Mouse (Mus musculus): ENCODE results near the gene Narfl. TPM values are rescaled to one million over a fixed set of nuclear protein-coding genes. Genes with fewer than 3 reads are reported as not detected.

Gene Narfl
- total and polyA plus RNA-seq, 3 experiments = 18.9 to 31.2 (median 31.0) TPM

DNA sequence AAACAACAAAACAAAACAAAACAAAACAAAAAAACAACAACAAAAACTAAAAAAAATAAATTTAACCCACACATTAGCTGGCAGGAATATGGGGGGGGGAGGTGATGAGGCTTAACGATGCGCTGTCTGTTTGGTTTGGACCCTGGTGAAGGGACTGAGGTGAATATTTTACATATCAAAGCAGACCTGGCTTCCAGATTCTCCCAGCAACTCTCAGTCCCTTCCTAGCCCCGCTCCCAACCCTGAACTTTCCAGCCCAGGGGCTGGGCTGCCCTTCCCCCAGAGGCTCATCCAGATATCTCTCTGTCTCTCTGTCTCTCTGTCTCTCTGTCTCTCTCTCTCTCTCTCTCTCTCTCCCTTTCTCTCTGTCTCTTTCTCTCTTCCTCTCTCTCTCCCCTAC is 11.0 kb upstream of the Narfl start:
- DNase-seq = no peak

GRCm38 (mm10) chr17:25765886-25766285 is 7.7 kb upstream of the Narfl start:
- no peak for DNase-seq

- DNase-seq = no peak
These were observed 4.2 kb upstream of the Narfl start for GRCm38 (mm10) chr17:25769331-25769730.

DNA sequence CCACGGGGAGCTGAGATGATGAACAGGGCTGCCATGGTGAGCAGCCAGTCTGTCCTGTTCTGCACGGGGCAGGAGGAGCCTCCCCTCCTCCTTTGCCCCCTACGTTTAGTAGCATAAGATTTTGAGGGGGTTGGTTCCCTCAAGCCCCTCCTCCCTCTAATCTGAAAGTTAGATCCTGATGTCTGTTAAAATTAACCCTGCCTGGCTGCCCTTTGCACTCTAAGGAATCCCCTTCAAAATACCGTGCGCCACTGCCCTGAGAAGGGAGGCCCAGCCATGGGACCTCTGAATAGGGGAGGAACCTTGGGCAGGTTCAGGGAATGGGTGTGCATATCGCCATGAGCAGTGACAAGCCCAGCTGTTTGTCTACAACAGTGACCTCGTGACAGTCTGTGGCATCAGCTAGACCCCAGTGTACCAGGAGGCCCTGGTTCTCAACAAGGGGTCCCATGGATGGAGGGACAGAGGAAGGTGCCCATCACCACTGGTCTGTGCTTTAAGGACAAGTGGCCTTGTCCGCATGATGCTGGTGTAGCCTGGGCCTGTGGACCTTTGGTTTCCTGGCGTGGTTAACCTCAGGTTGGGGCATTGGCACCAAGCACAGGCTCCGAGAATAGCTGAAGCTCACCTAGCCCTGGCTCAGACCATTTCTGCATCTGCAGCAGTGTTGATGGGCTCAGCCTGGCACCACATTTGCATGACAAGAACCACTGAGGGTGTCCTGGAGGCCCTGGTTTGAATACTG is 1.9 kb downstream of the Narfl start:
- DNase-seq = no peak

GRCm38 (mm10) chr17:25777948-25778347 is 4.4 kb downstream of the Narfl start:
- DNase-seq = no peak

DNA sequence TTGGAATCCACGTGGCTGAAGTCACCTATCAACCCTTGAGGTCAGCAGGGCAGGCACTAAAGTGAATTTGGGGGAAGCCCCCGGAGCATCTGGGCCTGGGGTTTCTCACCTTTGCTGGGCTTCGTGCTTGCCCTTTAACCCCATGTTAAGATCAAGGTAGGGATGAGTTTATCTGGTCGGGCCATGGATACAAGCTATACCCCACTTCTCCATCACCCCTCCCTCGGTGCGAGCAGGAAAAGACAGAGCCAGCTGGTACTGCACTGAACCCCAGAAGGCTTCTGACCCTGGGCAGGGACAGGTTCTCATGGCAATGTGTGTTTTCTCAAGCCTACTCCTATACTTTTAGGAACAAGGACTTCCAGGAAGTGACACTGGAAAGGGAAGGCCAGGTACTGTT is 7.8 kb downstream of the Narfl start:
- no peak for DNase-seq

GRCm38 (mm10) chr17:25783086-25783485 is 9.5 kb downstream of the Narfl start:
- peak; percentile 80 for DNase-seq

DNA sequence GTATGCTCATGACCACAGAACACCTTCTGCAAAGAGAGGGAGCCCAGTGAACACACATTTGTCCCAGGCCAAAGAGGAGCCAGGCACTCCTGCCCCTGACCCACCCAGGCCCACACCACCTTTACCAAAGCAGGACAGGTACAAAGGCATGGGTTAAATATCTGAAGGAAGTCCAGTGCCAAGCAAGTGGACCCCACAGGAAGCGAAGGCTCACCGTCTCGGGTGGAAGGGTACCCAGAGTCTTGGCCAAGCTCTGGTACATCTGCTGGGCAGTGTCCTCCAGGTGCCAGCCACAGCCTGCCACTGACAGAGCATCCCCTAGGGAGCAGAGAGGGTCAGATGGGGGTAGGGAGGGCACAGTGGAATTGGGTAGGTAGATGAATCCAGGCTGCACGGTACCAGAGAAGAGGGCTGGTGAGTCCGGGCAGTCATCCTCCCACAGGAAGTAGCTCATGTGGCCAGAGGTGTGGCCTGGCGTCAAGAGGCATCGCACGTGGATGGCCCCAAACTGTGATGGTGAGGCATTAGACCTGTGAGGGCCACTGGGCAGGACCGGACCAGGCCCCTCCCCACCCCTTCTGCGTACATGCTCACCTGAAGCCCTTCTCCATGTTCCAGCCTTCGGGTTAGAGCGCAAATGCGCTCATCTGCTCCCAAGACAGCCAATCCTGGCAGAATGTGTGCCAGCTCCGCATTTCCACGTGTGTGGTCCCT is 10.4 kb downstream of the Narfl start:
- DNase-seq = no peak

DNA sequence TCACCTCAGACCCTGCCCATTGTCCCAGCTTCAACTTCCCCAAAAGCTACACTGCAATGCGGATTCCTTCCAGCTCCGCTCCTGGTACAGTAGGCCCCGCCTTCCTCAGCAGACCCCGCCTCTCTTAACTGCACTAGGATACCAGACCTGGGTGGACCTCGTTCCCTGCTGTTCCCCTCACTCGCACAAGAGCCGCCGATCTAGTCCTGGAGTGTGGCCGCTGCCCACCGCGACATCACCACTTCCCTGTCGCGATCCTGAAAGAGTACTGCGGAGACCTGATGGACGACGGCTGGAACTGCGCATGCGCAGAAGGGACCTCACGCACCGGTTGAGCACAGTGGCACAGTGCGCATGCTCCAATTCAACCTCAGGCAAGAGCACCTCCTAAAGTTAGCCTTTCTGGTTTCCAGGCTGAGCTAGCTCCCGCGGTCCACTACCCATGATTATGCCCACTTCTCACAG is 11.7 kb downstream of the Narfl start, which contains the start of gene Haghl:
Gene Haghl (minus strand): TSS at position 393 of the 465 bp plus-strand sequence.
- peak; percentile 94 for DNase-seq

DNA sequence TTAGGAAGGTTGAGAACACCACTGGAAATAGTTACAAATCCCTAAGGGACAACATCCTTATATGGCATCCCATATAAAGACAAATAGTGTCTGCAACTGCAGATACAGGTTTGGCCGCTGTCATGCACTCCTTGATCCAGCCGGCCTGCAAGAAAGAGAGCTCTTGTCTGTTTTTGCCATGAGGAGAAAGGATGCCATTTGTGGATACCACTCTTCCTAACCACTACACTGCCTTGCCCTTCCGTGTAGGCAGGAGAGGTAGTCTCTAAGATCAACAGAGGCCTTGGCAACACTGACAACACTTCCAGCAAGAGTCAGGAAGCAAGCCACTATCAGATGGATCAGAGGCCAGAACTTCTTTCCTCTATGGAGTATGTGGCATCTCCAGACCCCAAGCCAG is 12.7 kb downstream of the Narfl start, which contains the start of gene Ccdc78:
Gene Ccdc78 (plus strand): TSS at position 301 of the 400 bp plus-strand sequence.
- no peak for DNase-seq

DNA sequence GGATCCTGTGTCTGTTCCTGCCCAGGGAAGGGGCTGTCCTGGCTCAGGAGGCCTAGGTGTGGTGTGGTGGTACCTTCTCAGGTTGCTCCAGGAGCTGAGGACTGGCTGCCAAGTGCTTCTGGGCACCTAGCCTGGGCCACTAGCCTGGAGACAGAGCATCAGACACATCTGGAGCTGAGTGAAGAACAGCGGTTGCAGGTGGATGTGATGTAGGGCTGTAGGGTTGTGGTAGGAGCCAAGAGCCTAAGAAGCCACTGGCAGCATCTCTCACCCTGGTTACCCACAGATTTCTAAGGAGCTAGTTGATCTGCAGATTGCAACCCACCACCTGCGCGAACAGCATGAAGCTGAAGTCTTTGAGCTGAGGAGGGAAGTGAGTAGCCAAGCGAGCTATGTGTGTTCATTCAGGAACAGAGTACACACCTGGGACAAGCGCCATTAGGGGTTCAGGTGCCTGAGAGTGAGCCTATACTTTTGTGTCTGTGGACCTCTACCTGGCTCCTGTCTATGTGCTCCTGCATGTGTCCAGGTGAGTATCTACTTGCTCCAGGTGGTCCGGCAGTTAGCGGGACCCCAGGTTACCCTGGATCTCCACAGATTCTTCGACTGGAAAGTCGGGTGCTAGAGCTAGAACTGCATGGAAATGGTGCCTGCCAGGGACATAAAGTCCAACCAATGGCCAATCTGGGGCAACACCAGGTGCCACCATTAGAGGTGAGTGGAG is 13.4 kb downstream of the Narfl start:
- DNase-seq = no peak

DNA sequence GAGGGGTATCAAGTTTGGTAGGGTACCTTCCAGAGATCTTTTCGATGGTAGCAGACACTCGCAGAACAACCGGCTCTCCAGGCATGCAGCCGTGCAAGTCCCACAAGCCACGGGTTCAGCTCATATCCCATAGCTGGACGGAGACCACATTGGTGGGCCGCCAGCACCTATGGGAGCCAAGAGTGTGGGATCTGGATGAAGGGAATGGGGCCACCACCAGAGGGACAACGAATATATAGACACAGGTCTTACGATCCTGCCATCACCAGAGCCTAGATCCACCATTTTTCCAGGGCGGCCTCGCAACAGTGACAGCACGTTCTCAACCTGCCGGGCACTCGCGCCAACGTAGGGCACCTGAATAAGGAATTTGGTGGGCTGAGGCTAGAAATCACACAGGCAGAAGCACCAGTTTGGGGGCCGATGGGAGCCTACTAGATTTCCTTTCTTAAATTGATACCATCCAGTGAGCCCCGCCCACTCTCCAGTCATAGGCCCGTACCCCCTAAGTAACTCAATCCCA is 17.8 kb downstream of the Narfl start:
- DNase-seq = no peak

DNA sequence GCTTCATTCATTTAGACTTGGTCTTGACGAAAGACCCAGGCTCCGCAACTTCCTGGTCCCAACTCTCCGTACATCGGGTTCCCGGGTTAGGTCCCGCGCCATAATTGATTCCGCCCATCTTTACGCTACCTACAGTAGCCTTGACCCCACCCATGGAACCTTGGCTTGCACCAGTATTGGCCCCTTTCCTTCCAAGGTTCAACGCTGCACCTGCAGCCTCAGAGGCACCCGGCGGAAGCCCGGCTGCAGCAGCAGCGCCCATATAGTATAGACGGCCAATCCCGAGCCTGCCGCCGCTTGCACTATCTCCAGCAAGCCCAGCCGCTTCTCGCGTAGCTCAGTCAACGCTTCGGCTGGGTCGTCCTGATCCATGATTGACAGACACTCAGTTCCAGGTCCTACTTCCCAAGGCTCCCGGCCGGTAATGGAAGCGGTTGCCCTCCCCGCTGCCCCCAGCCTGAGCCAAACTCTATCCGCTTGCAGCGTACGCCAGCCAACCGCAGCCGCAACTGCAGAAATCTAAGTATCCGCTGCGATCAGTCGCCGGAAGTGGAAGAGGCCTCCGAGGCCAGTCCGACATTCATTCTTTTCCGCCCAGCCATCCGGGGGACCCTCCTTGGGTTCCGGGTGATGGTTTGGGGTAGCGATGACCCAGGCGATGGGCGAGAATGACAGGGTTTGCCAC is 18.4 kb downstream of the Narfl start:
- peak; percentile 90 for DNase-seq

GRCm38 (mm10) chr17:25792615-25793014 is 19.0 kb downstream of the Narfl start, which contains the start of gene Fam173a:
Gene Fam173a (minus strand): TSS chr17:25792901.
- peak; percentile 84 for DNase-seq

DNA sequence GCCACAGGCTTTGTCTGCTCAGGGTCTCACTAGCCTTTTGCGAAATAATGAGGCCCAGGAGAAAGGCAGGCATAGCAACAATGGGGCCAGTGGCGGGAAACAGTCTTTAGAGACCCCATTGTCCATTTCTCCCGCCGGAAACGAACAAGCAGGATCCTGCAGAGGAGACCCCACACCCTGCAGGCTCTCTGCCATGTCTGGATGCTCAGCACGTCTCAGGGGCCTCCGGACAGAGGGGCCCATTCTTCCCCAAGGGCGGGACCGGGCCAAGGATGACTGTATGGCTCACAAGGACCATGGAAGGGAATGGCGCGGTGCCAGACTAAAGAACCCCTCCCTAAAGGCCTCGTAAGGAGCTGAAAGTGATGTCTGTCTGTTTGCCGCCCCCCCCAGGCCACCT is 20.6 kb downstream of the Narfl start:
- DNase-seq = no peak

GRCm38 (mm10) chr17:25794998-25795397 is 21.4 kb downstream of the Narfl start:
- no peak for DNase-seq

DNA sequence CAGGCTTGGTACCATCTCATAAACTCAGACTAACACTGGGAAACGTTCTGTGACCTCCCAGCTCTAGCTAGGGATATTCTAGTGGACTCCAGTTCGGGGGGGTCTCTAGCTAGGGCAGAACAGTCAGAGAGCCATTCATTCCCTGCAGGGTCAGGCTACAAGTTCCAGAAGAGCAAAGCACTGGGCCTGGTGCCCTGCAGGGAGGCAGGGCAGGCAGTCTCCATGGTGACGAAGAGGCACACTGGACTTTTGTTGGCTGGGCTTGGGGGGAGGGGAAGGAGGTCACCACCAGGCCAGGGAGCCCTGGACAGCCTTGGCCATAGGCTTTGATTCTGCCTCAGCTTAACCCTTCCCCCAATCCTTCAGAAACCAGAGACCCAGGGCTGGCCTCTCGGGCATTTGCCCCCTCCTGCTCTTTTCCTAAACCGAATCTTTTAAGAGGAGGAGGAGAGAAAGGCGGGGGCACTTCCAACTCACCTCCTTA is 22.1 kb downstream of the Narfl start, which contains the start of gene AC134908.4:
Gene AC134908.4 (minus strand): TSS at position 51 of the 484 bp plus-strand sequence.
- DNase-seq = peak; percentile 49

GRCm38 (mm10) chr17:25796211-25796771 is 22.7 kb downstream of the Narfl start:
- DNase-seq = peak; percentile 69

GRCm38 (mm10) chr17:25796951-25797369 is 23.4 kb downstream of the Narfl start, which contains the start of gene Metrn:
Gene Metrn (minus strand): TSS chr17:25797136.
- DNase-seq = peak; percentile 95

DNA sequence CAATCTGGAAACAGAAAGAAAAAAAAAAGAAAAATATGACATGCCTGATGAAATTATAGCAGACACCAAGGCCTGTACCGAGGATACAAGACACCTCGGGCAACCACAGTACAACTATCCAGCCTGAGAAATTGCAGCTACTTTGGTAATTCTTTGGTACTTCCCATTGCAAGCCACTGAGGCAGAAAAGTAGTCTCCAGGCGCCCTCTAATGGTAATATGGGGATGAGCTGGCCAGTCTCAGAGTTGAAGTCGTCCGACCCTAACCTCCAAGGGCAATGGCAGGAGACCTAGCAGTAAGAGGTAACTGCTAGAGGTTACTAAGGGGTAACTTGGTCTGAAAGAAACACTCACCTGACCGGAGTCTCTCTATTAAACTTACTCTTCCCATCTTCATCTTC is 27.5 kb downstream of the Narfl start:
- peak; percentile 68 for DNase-seq
